8 mouse cellular contexts compared by ENCODE assay signal in the genomic region with DNA sequence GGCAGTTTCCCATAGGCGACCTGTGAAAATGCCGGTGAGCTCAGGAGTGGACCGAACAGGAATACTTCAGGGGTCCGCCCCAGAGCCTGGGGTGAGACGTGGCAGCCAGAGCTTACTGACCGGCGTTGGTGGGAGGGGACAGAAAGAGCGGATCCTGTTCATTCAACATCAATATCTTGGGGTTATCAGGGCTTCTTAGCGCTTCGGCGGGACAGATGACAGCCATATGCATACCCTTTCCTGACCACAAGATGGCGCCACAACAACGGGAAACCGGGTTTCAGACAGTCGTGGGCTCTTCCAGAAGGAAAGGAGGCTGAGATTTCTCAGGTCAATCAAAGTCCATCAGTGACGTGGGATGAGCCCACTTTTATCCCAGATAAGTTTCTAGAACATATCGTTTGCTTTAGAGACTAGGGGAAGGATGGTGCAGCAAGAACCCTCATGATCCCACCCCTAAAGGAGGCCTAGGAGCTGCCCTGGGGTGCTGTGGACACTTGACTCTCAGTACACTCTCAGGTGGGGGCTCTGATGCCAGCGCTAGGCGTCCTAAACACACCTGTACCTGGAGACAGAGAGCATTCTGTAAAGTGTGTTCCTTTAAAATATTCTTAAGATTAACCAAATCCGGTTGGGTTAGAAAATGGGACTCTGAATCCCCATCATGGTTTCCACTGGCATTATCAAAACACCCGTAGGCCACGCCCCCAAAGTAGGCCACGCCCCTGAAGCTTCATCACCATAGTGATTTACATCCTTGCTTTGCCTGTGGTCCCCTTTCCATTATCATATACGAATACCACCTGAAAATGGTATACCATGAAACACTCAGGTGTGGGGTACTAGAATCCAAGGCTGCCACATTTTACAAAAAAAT. TPM values are rescaled to one million over a fixed set of nuclear protein-coding genes. Genes with fewer than 3 reads are reported as not detected.
DNase-seq lines count a peak whose midpoint lies in the region; ATAC-seq and TF ChIP-seq lines count a peak whose summit lies in the region.

No protein-coding gene starts in this region.

- H3K4me2 ChIP-seq in neural tube, embryonic 11.5 days (ENCODE audit: low read depth) = peak overlapping the region; percentile 28

- no peak overlapping the region for H3K9ac ChIP-seq in liver, adult 2 months (ENCODE audit: low read depth, low read length)
- H3K9ac ChIP-seq in neural tube, embryonic 11.5 days (ENCODE audit: low read length) = no peak overlapping the region

- H3K9me3 ChIP-seq in neural tube, embryonic 11.5 days (ENCODE audit: control insufficient read depth, low read length) = no peaks in the 10 kb centered on the region

- TF ChIP-seq POLR2A in liver, adult 2 months (IDR thresholded peaks at IDR 0.05; ENCODE audit: extremely low read depth, insufficient read depth, low read length) = no peak

- H3K4me3 ChIP-seq in liver, adult 2 months (ENCODE audit: insufficient read depth, low read depth, low read length) = no peak overlapping the region
- no peak overlapping the region for H3K4me3 ChIP-seq in neural tube, embryonic 11.5 days (ENCODE audit: low read depth, low read length)

- DNase-seq in B cell, adult 2 months = peak; percentile 65 to 67
- DNase-seq in adrenal gland, postnatal 10 days = peak; percentile 85
- peak; percentile 59 for DNase-seq in embryo, embryonic 11.5 days (ENCODE audit: low read depth, low spot score)
- peak; percentile 46 for DNase-seq in heart, adult 8-10 months (ENCODE audit: low spot score)
- peak; percentile 73 for DNase-seq in kidney, adult 18-20 months
- DNase-seq in liver, adult 2 months (ENCODE audit: extremely low read depth, low read depth, low spot score) = peak; percentile 32
- DNase-seq in neural tube, embryonic 11.5 days (ENCODE audit: low spot score) = peak; percentile 83
- DNase-seq in testis, postnatal 10 days (ENCODE audit: low spot score) = peak; percentile 89

- peak; percentile 84 for TF ChIP-seq CTCF in liver, adult 2 months (IDR thresholded peaks at IDR 0.05; ENCODE audit: low read depth, low read length)

- 18% methylated on average over 24 of the region's 24 CpGs for WGBS in liver, adult 2 months
- 17% methylated on average over 24 of the region's 24 CpGs for WGBS in neural tube, embryonic 11.5 days

- peaks cover 3% of the 10 kb centered on the region; the same call in 1 of the 2 replicates for H3K27me3 ChIP-seq in liver, adult 2 months (ENCODE audit: control insufficient read depth, insufficient read depth, low read length)
- no peaks in the 10 kb centered on the region; the same call in 1 of the 2 replicates for H3K27me3 ChIP-seq in neural tube, embryonic 11.5 days (ENCODE audit: control insufficient read depth, insufficient read depth, low read length)

- H3K4me1 ChIP-seq in liver, adult 2 months (ENCODE audit: control insufficient read depth, insufficient read depth, low read length) = no peaks in the 10 kb centered on the region
- no peaks in the 10 kb centered on the region for H3K4me1 ChIP-seq in neural tube, embryonic 11.5 days (ENCODE audit: control insufficient read depth, insufficient read depth, low read length)

- H3K27ac ChIP-seq in liver, adult 2 months (replicated peaks; ENCODE audit: insufficient read depth, low read depth, low read length) = no peak overlapping the region
- no peak overlapping the region for H3K27ac ChIP-seq in neural tube, embryonic 11.5 days (ENCODE audit: low read depth, low read length)

- peak; percentile 64; the same call in 1 of the 2 replicates for ATAC-seq in neural tube, embryonic 11.5 days (ENCODE audit: insufficient read depth, low FRiP score, low TSS enrichment)

- no peaks in the 10 kb centered on the region for H3K79me2 ChIP-seq in liver, adult 2 months (ENCODE audit: control insufficient read depth, insufficient read depth, low read length)

- no peaks in the 10 kb centered on the region for H3K36me3 ChIP-seq in liver, adult 2 months (ENCODE audit: control insufficient read depth, insufficient read depth, low read length)
- no peaks in the 10 kb centered on the region for H3K36me3 ChIP-seq in neural tube, embryonic 11.5 days (ENCODE audit: control insufficient read depth, insufficient read depth, low read length)

RNA-seq across cellular contexts. Expression of a gene that starts 30.8 kb away (rescaled TPM):
- total RNA-seq in adrenal gland, postnatal 10 days (2021) = under 1 TPM in 1 of 2 experiments, not detected in 1; 0.18 TPM
- not detected for total RNA-seq in heart, adult 8-10 months (2022)
- total RNA-seq in liver, adult 2 months (2014; rRNA removed) = not detected in 2 replicates
- polyA plus RNA-seq in liver, adult 2 months (2012; rRNA removed) = 0.25 and 0.31 TPM in 2 replicates
- polyA plus RNA-seq in neural tube, embryonic 11.5 days (2014; fragmentation: Nextera tagmentation; extraction: Ambion mirVana) = 0.14 and 0.21 TPM in 2 replicates

RNA-seq across cellular contexts. Expression of a gene that starts 33.1 kb away (rescaled TPM):
- total RNA-seq in adrenal gland, postnatal 10 days (2021) = 1 to 10 TPM; 2.0 to 7.0 TPM
- 10 to 100 TPM; 36.3 to 55.0 (median 43.5) TPM for total RNA-seq in heart, adult 8-10 months (2022)
- total RNA-seq in liver, adult 2 months (2014; rRNA removed) = not detected in 2 replicates
- polyA plus RNA-seq in liver, adult 2 months (2012; rRNA removed) = not detected in 2 replicates
- 3.6 and 4.7 TPM in 2 replicates for polyA plus RNA-seq in neural tube, embryonic 11.5 days (2014; fragmentation: Nextera tagmentation; extraction: Ambion mirVana)

Comparison
In these comparisons a context has a peak if more than half of its experiments do, and no peak if none do; other contexts are left out.
1. DNase-seq: peak in every context shown above with its lines; median percentile 89 in testis, postnatal 10 days; 85 in adrenal gland, postnatal 10 days; 83 in neural tube, embryonic 11.5 days; 73 in kidney, adult 18-20 months; 66 in B cell, adult 2 months; 59 in embryo, embryonic 11.5 days; 46 in heart, adult 8-10 months; 32 in liver, adult 2 months.
2. RNA of a gene that starts 33.1 kb away (total RNA-seq): 36.3 to 55.0 TPM in heart, adult 8-10 months; 2.0 to 7.0 TPM in adrenal gland, postnatal 10 days and not detected in liver, adult 2 months; every median in the first group is over 4 times any median in the second.